Mouse (Mus musculus) heart, embryonic 11.5 days (tissue): ENCODE data around the gene Nkx2-2. TPM values are rescaled to one million over a fixed set of nuclear protein-coding genes. Genes with fewer than 3 reads are reported as not detected.
"Not testable (repeated sequence)": the region's sequence is repeated elsewhere in the genome, so short reads cannot be mapped to it uniquely, and the experiment has no call there.

Experiments
- ATAC-seq: fragments of 200-750 bp; cut with Nextera tagmentation; replicated peaks from 2 replicates; pipeline ENCODE4 v1.8.0; 2017; ENCODE audit warnings: moderate library complexity; ENCODE audit not compliant: insufficient number of reproducible peaks, low FRiP score, low TSS enrichment
- H3K27ac ChIP-seq: fragments of 300-500 bp; sonication (generic); 2 replicates; pipeline ENCODE4 v1.5.1; 2014; ENCODE audit warnings: mild to moderate bottlenecking, low read depth, low read length
- H3K27me3 ChIP-seq: fragments of 300-500 bp; sonication (generic); 2 replicates; pipeline ENCODE4 v1.6.1; 2014; ENCODE audit warnings: mild to moderate bottlenecking, low read length, mixed read lengths; ENCODE audit not compliant: control insufficient read depth, insufficient read depth
- H3K36me3 ChIP-seq: fragments of 300-500 bp; sonication (generic); 2 replicates; pipeline ENCODE4 v1.6.1; 2014; ENCODE audit warnings: mild to moderate bottlenecking, low read length, moderate library complexity, mixed read lengths; ENCODE audit not compliant: control insufficient read depth, insufficient read depth
- H3K4me1 ChIP-seq: fragments of 300-500 bp; sonication (generic); 2 replicates; pipeline ENCODE4 v1.6.1; 2014; ENCODE audit warnings: low read length; ENCODE audit not compliant: control insufficient read depth, insufficient read depth
- H3K4me2 ChIP-seq: fragments of 300-500 bp; sonication (generic); 2 replicates; pipeline ENCODE4 v1.6.1; 2014; ENCODE audit warnings: mild to moderate bottlenecking, moderate library complexity
- H3K4me3 ChIP-seq: fragments of 300-500 bp; sonication (generic); 2 replicates; pipeline ENCODE4 v1.5.1; 2014; ENCODE audit warnings: low read depth, low read length
- H3K9ac ChIP-seq: fragments of 300-500 bp; sonication (generic); 2 replicates; pipeline ENCODE4 v1.6.1; 2014; ENCODE audit warnings: mild to moderate bottlenecking, low read depth, low read length, moderate library complexity
- H3K9me3 ChIP-seq: fragments of 300-500 bp; sonication (generic); replicated peaks from 2 replicates; pipeline ENCODE4 v1.6.1; 2016; ENCODE audit warnings: low read length; ENCODE audit not compliant: control insufficient read depth
- WGBS: fragments of 180-500 bp; shearing (Covaris S2); extraction: QIAGEN DNeasy Blood & Tissue Kit; methylation state at CpG from one replicate; pipeline ENCODE4 v1.1.7; 2014; ENCODE audit not compliant: insufficient replicate concordance; 5-methylcytosine and 5-hydroxymethylcytosine counted together
- polyA plus RNA-seq: library from polyadenylated mRNA; unstranded; fragments of >200 nt; fragmentation: Nextera tagmentation; extraction: Ambion mirVana; gene quantifications from 2 replicates; pipeline ENCODE4 v1.2.1, GENCODE M21; 2014

Gene Nkx2-2
- polyA plus RNA-seq, 1 experiment from 2014 or later: 0.27 TPM

DNA sequence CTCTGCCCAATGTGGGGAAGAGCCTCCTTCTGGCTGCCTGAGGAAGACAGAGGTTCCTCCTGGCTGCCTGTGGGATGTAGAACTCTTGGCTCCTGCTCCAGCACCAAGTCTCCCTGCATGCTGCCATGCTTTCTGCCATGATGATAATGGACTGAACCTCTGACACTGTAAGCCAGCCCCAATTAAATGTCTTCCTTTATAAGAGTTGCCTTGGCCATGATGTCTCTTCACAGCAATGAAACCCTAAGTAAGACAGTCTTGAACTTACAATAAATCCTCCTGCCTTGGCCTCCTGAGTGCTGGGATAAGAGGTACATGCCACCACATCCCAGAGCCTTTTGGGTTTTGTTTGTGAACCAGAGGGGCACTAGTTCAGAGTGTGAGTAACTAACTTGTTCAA, 20.3 kb downstream of the Nkx2-2 start:
- no peak for ATAC-seq
- Histone ChIP-seq H3K27ac (no peak overlapping the region), H3K4me3 (no peak overlapping the region), H3K27me3 (peaks cover 23% of the 10 kb centered on the region), H3K9ac (no peak overlapping the region), H3K36me3 (no peaks in the 10 kb centered on the region), H3K4me2 (no peak overlapping the region), H3K9me3 (no peaks in the 10 kb centered on the region), H3K4me1 (no peaks in the 10 kb centered on the region)

DNA sequence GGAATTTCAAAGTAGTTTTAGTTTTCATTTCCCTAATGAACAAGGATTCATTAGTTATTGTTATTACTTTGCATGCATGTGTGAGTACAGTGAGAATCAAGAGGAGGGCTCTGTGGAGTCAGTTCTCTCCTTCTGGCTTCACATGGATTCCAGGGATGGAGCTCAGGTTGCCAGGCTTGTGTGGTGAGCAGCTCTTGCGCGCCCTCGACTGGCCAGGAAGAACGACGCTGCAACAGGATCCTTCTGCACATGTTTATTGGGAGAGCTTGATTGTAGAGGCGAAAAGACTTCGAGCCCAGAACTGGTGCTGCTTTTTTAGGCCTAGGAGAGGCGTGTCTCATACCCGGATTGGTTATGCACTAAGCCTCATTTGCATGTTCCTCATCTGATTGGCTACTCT, 23.5 kb downstream of the Nkx2-2 start:
- H3K9ac ChIP-seq, H3K27ac ChIP-seq, ATAC-seq, H3K27me3 ChIP-seq, H3K36me3 ChIP-seq, H3K4me1 ChIP-seq, H3K4me2 ChIP-seq, H3K4me3 ChIP-seq, H3K9me3 ChIP-seq: not testable (repeated sequence)
- WGBS: 79% methylated on average over 9 of the region's 9 CpGs

DNA sequence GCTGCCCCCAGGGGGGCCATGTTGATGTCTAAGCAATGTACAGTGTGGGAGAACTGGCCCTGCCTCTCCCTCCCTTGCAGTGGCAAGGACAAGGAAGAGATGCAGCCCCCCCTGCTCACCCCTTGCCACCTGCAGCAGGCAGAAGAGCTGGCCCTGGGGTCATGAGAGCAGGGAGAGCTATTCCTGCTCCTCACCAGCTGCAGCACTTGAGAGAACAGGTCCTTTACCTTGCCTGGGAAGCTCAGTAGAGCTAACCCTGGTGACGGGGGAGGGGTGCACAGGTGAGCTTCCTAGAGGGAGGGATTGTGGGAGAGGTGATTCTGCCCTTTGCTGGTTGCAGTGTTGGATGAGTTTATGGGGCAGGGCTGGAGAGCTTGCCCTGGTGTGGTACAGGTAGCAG, 28.2 kb downstream of the Nkx2-2 start:
- Histone ChIP-seq H3K36me3 (no peaks in the 10 kb centered on the region), H3K27ac (no peak overlapping the region), H3K9ac (no peak overlapping the region), H3K4me1 (no peaks in the 10 kb centered on the region), H3K4me3 (no peak overlapping the region), H3K4me2 (no peak overlapping the region), H3K27me3 (no peaks in the 10 kb centered on the region), H3K9me3 (no peaks in the 10 kb centered on the region)
- ATAC-seq: no peak
- 69% methylated on average over 1 of the region's 1 CpGs for WGBS

DNA sequence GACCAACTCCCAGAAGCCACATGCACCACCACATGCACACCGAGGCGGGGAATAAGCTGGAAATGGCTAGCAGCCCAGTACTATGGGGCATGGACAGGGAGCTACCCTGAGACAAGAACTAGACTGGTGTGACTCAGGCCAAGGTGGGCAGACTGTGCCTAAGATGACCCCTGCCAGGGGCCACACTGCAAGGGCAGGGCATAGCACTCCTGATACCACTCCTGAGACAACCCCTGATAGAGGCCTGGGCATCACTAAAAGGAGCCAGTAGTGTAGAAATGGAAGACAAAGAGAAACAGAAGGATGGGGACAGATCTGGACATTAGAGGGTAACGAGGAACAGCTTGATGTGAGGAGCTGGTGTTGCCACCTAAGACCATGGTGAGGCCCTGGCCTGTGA, 28.7 kb downstream of the Nkx2-2 start:
- Histone ChIP-seq H3K4me3 (no peak overlapping the region), H3K4me1 (no peaks in the 10 kb centered on the region), H3K27me3 (no peaks in the 10 kb centered on the region), H3K9me3 (no peaks in the 10 kb centered on the region), H3K27ac (no peak overlapping the region), H3K36me3 (no peaks in the 10 kb centered on the region), H3K9ac (no peak overlapping the region), H3K4me2 (no peak overlapping the region)
- ATAC-seq: no peak
- 82% methylated on average over 3 of the region's 3 CpGs for whole genome bisulfite sequencing

DNA sequence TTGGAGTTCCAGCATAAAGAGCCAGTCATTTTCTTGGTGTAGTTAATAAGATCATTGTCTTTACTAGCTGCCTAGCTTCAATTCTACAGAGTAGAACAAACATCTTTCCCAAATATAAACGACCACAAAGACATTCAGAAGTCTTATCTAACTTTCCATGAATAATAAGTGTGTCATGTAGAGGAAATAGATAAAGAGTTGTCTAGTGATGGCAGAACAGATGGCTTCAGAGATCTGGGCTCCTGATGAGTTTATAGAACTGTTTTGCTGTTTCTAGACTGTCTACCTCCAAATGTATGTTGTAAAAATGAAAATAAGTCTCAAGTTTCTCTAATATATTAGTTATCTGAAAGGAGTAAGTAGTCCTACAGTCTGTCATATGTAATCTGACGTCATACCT, 41.5 kb downstream of the Nkx2-2 start:
- Histone ChIP-seq H3K4me3 (no peak overlapping the region), H3K4me1 (no peaks in the 10 kb centered on the region), H3K9me3 (no peaks in the 10 kb centered on the region), H3K27me3 (no peaks in the 10 kb centered on the region), H3K9ac (no peak overlapping the region), H3K4me2 (no peak overlapping the region), H3K27ac (no peak overlapping the region), H3K36me3 (no peaks in the 10 kb centered on the region)
- 57% methylated on average over 2 of the region's 2 CpGs for WGBS
- no peak for ATAC-seq

Other genes with a start within 250 kb of the Nkx2-2 start
- gene Xrn2, start 181.2 kb downstream of the Nkx2-2 start, polyA plus RNA-seq: 70.3 and 71.7 TPM in 2 replicates
- not detected in 2 replicates for gene Nkx2-4, start 108.8 kb downstream of the Nkx2-2 start, polyA plus RNA-seq
- 0.37 and 0.55 TPM in 2 replicates for gene Pax1, start 167.7 kb upstream of the Nkx2-2 start, polyA plus RNA-seq